Mouse (Mus musculus): Measurements from ENCODE around the gene Tctn1. TPM values are rescaled to one million over a fixed set of nuclear protein-coding genes. Genes with fewer than 3 reads are reported as not detected.

Tctn1 gene
- total and polyA plus RNA-seq, 2 experiments, result 1.6 to 5.9 TPM

DNA sequence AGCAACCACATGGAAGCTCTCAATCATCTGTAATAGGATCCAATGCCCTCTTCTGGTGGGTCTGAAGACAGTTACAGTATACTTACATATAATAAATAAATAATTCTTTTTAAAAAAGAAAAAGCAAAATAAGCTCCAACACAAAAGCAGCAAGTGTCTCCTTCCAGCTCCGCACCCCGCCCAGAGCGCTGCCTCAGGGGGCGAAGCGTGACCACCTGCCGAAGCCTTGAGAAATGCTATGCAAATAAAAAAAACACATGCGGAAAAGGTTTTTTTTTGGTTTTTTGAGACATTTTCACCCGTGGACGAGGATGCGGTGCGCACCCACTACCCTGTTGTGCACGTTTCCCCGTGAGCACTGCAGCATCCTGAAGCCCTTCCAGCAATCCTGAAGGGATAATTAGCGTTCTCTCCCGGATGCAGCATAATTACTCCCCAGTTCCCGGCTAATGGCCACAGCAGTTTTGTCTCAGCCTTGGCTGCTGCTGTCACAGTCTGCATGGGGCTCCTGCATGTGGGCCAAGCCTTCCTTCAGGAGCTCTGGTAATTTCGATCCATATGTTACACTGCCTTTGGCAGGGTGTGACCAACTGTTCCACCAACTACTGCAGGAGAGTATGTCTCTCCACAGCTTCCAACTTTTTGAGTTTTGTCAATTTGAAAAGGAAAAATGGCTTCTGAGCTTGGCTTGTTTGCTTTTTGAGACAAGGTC lies 12.2 kb downstream of the Tctn1 start:
- DNase-seq (ENCODE audit: extremely low read depth, low read depth, low spot score), result no peak
- H3K79me2 ChIP-seq (ENCODE audit: control insufficient read depth, insufficient read depth, low read length), result no peaks in the 10 kb centered on the region
- H3K4me3 ChIP-seq (ENCODE audit: insufficient read depth, low read depth, low read length), result no peak overlapping the region
- H3K9ac ChIP-seq (ENCODE audit: low read depth, low read length), result no peak overlapping the region
- H3K4me1 ChIP-seq (ENCODE audit: control insufficient read depth, insufficient read depth, low read length), result no peaks in the 10 kb centered on the region
- 95% methylated on average over 17 of the region's 17 CpGs for WGBS
- no peaks in the 10 kb centered on the region for H3K36me3 ChIP-seq (ENCODE audit: control insufficient read depth, insufficient read depth, low read length)
- TF ChIP-seq POLR2A (IDR thresholded peaks at IDR 0.05; ENCODE audit: extremely low read depth, insufficient read depth, low read length), result no peak
- TF ChIP-seq CTCF (IDR thresholded peaks at IDR 0.05; ENCODE audit: low read depth, low read length), result no peak
- no peaks in the 10 kb centered on the region for H3K27me3 ChIP-seq (ENCODE audit: control insufficient read depth, insufficient read depth, low read length)
- H3K27ac ChIP-seq (replicated peaks; ENCODE audit: insufficient read depth, low read depth, low read length), result no peak overlapping the region

DNA sequence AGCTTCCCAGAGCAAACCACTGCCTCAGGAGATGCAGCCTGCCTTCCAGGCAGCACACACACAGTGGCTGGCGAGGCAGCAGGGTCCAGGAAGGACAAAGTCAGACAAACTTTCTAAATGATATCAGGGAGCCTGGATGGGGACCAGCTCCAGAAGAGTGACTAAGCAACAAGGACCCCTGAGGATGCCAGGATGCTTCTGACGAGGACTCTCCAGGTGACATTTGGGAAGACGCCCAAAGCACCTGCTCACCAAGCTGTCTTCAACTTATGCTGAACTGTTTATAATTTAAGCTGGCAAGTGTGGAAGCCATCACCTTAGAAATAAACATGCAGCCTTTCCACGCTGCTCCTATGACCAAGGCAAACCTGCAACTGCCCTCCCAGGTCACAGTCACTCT lies 15.0 kb downstream of the Tctn1 start:
- Histone ChIP-seq H3K9ac (ENCODE audit: low read depth, low read length) (no peak overlapping the region), H3K27me3 (ENCODE audit: control insufficient read depth, insufficient read depth, low read length) (no peaks in the 10 kb centered on the region), H3K27ac (replicated peaks; ENCODE audit: insufficient read depth, low read depth, low read length) (no peak overlapping the region), H3K4me1 (ENCODE audit: control insufficient read depth, insufficient read depth, low read length) (no peaks in the 10 kb centered on the region), H3K79me2 (ENCODE audit: control insufficient read depth, insufficient read depth, low read length) (no peaks in the 10 kb centered on the region), H3K36me3 (ENCODE audit: control insufficient read depth, insufficient read depth, low read length) (no peaks in the 10 kb centered on the region), H3K4me3 (ENCODE audit: insufficient read depth, low read depth, low read length) (no peak overlapping the region)
- 91% methylated on average over 4 of the region's 4 CpGs for WGBS
- DNase-seq (ENCODE audit: extremely low read depth, low read depth, low spot score), result no peak
- TF ChIP-seq CTCF (IDR thresholded peaks at IDR 0.05; ENCODE audit: low read depth, low read length) (no peak), POLR2A (IDR thresholded peaks at IDR 0.05; ENCODE audit: extremely low read depth, insufficient read depth, low read length) (no peak)

DNA sequence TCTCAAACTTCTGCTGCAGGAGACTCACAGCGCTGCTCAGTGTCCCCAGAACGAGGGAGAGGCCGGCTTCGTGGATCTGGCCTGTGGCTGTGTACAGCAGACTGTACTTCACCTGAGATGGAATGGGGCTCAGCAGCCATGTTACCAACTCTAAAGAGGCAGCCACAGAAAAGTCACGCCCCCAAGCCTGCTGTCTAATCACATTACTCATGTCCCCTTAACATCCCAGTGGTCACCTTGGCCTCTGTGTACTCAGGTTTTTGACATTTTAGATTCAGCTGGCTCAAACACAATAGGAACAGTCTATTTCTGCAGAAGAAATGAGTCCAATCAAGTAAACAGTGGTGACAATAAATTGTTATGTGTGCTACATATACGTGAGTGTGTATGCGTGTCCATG lies 16.3 kb downstream of the Tctn1 start:
- H3K4me3 ChIP-seq (ENCODE audit: insufficient read depth, low read depth, low read length), result no peak overlapping the region
- no peaks in the 10 kb centered on the region for H3K27me3 ChIP-seq (ENCODE audit: control insufficient read depth, insufficient read depth, low read length)
- H3K4me1 ChIP-seq (ENCODE audit: control insufficient read depth, insufficient read depth, low read length), result no peaks in the 10 kb centered on the region
- no peak for TF ChIP-seq POLR2A (IDR thresholded peaks at IDR 0.05; ENCODE audit: extremely low read depth, insufficient read depth, low read length)
- no peak for TF ChIP-seq CTCF (IDR thresholded peaks at IDR 0.05; ENCODE audit: low read depth, low read length)
- H3K9ac ChIP-seq (ENCODE audit: low read depth, low read length), result no peak overlapping the region
- no peak for DNase-seq (ENCODE audit: extremely low read depth, low read depth, low spot score)
- no peaks in the 10 kb centered on the region for H3K36me3 ChIP-seq (ENCODE audit: control insufficient read depth, insufficient read depth, low read length)
- no peaks in the 10 kb centered on the region for H3K79me2 ChIP-seq (ENCODE audit: control insufficient read depth, insufficient read depth, low read length)
- 97% methylated on average over 7 of the region's 7 CpGs for WGBS
- H3K27ac ChIP-seq (replicated peaks; ENCODE audit: insufficient read depth, low read depth, low read length), result no peak overlapping the region

DNA sequence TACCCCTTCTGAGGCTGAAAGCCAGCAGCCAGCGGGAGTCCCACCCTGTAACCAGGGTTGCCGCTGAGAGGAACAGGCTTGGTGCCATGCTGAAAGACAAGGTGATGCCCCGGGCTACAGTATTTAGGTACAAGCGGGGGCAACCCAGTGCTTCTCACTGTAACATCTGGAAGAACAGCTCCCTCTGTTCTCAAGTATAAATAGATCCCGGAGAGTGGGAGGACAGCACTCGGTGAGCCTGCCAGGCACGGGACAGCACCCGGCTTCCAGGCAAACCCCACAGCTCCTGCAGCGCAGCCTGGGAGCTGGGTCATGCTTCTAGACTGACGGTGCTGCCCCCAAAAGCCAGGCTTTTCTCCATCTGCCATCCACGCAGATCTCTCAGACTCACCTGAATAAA lies 16.7 kb downstream of the Tctn1 start:
- 94% methylated on average over 11 of the region's 11 CpGs for WGBS
- H3K27ac ChIP-seq (replicated peaks; ENCODE audit: insufficient read depth, low read depth, low read length), result no peak overlapping the region

DNA sequence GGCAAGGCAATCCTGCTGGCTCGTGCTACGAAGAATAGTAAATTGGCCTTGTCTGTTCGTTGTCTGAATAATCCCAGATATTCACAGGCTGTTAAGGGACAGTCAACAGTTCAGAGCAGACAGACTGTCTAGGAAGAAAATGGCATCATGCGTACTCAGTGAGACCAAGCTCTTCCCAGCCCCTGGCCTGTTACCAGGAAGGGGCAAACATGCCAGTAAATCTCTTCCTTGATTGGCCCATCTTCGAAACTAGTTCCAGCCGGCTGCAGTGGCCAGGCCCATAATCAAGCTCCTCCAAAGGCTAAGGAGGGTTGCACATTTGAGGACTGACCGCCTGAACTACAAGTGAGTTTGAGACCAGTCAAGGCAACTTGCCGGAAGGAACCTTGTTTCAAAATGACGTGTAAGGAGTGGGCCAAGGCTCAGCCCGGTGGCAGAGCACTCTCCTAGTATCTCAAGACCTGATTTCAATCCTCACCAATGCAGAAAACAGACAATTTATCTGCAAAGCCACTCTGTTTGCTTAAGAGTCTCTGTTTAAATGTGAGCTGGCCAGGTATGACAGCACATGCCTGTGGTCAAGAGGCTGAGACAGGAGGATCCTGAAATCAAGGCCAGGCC lies 17.6 kb downstream of the Tctn1 start:
- Histone ChIP-seq H3K79me2 (ENCODE audit: control insufficient read depth, insufficient read depth, low read length) (no peaks in the 10 kb centered on the region), H3K4me3 (ENCODE audit: insufficient read depth, low read depth, low read length) (no peak overlapping the region), H3K9ac (ENCODE audit: low read depth, low read length) (no peak overlapping the region), H3K27me3 (ENCODE audit: control insufficient read depth, insufficient read depth, low read length) (no peaks in the 10 kb centered on the region), H3K4me1 (ENCODE audit: control insufficient read depth, insufficient read depth, low read length) (no peaks in the 10 kb centered on the region), H3K36me3 (ENCODE audit: control insufficient read depth, insufficient read depth, low read length) (no peaks in the 10 kb centered on the region), H3K27ac (replicated peaks; ENCODE audit: insufficient read depth, low read depth, low read length) (no peak overlapping the region)
- DNase-seq (ENCODE audit: extremely low read depth, low read depth, low spot score), result no peak
- WGBS, result 92% methylated on average over 10 of the region's 10 CpGs
- TF ChIP-seq CTCF (IDR thresholded peaks at IDR 0.05; ENCODE audit: low read depth, low read length), result no peak
- no peak for TF ChIP-seq POLR2A (IDR thresholded peaks at IDR 0.05; ENCODE audit: extremely low read depth, insufficient read depth, low read length)

More for the DNA sequence above, 16.7 kb downstream of the Tctn1 start:
- DNase-seq (ENCODE audit: extremely low read depth, low read depth, low spot score), result no peak
- Histone ChIP-seq H3K4me3 (ENCODE audit: insufficient read depth, low read depth, low read length) (no peak overlapping the region), H3K27me3 (ENCODE audit: control insufficient read depth, insufficient read depth, low read length) (no peaks in the 10 kb centered on the region), H3K9ac (ENCODE audit: low read depth, low read length) (no peak overlapping the region), H3K36me3 (ENCODE audit: control insufficient read depth, insufficient read depth, low read length) (no peaks in the 10 kb centered on the region), H3K4me1 (ENCODE audit: control insufficient read depth, insufficient read depth, low read length) (no peaks in the 10 kb centered on the region), H3K79me2 (ENCODE audit: control insufficient read depth, insufficient read depth, low read length) (no peaks in the 10 kb centered on the region)
- TF ChIP-seq POLR2A (IDR thresholded peaks at IDR 0.05; ENCODE audit: extremely low read depth, insufficient read depth, low read length), result no peak
- no peak for TF ChIP-seq CTCF (IDR thresholded peaks at IDR 0.05; ENCODE audit: low read depth, low read length)

DNA sequence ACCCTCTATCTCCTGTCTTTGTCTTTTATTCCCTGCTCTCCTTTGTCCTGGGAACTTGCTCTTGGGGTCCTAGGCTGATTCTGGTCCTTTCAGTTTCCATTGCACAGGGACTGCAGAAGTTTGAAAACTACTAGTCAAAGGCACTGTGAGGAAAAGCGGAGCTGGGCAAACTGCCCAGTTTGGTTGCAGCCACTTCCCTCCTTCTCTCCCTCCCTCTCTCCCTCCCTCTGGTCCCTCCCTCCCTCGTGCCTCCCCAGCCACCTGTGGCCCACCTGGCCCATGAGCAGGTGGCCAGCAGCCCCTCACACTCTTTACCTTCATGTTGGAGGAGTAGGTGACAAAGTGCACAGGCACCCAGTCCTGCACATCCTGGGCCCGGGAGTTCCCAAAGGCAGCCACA lies 19.1 kb downstream of the Tctn1 start:
- whole genome bisulfite sequencing, result 58% methylated on average over 3 of the region's 3 CpGs
- no peak overlapping the region for H3K27ac ChIP-seq (replicated peaks; ENCODE audit: insufficient read depth, low read depth, low read length)
- no peaks in the 10 kb centered on the region for H3K27me3 ChIP-seq (ENCODE audit: control insufficient read depth, insufficient read depth, low read length)
- no peak for DNase-seq (ENCODE audit: extremely low read depth, low read depth, low spot score)
- H3K9ac ChIP-seq (ENCODE audit: low read depth, low read length), result no peak overlapping the region
- no peaks in the 10 kb centered on the region for H3K4me1 ChIP-seq (ENCODE audit: control insufficient read depth, insufficient read depth, low read length)
- TF ChIP-seq POLR2A (IDR thresholded peaks at IDR 0.05; ENCODE audit: extremely low read depth, insufficient read depth, low read length) (no peak), CTCF (IDR thresholded peaks at IDR 0.05; ENCODE audit: low read depth, low read length) (no peak)
- H3K36me3 ChIP-seq (ENCODE audit: control insufficient read depth, insufficient read depth, low read length), result no peaks in the 10 kb centered on the region
- H3K79me2 ChIP-seq (ENCODE audit: control insufficient read depth, insufficient read depth, low read length), result no peaks in the 10 kb centered on the region
- no peak overlapping the region for H3K4me3 ChIP-seq (ENCODE audit: insufficient read depth, low read depth, low read length)

Measured in liver, adult 2 months (tissue).